Mouse (Mus musculus) gastrocnemius, adult 18-20 months (tissue): ENCODE measurements around the gene Spast. TPM values are rescaled to one million over a fixed set of nuclear protein-coding genes. Genes with fewer than 3 reads are reported as not detected.
"Not testable (repeated sequence)": the region's sequence is repeated elsewhere in the genome, so short reads cannot be mapped to it uniquely, and the experiment has no call there.

Experiments
- DNase-seq: peaks from one replicate; pipeline ENCODE4 v3.0.0; 2021; ENCODE audit warnings: low spot score
- long read RNA-seq, 2 experiments: library from polyadenylated mRNA; stranded (forward); transcript quantifications; one replicate each; pipeline ENCODE4 v2.0.0; 2021
- total RNA-seq, 2 experiments: library from RNA; stranded (reverse); gene quantifications; 2 replicates each; pipeline ENCODE4 v1.2.3; 2021

Gene Spast
- total RNA-seq = 10 to 100 TPM; 45.0 to 46.1 TPM
- long read RNA-seq, experiment 1, full-length matches to known transcripts = 78 of 111 reads
- long read RNA-seq, experiment 1, partial matches to known transcripts = 4 of 111 reads
- long read RNA-seq, experiment 1, other reads (novel, unspliced or antisense) = 29 of 111 reads
- long read RNA-seq, experiment 2, full-length matches to known transcripts = 37 of 63 reads
- long read RNA-seq, experiment 2, partial matches to known transcripts = 3 of 63 reads
- long read RNA-seq, experiment 2, other reads (novel, unspliced or antisense) = 23 of 63 reads

GRCm38 (mm10) chr17:74338937-74339804 is at the start of gene Spast:
Gene Spast (plus strand): TSS chr17:74338987.
- peak; percentile 67 for DNase-seq

GRCm38 (mm10) chr17:74290198-74290597 is 48.6 kb upstream of the Spast start:
- DNase-seq = no peak

GRCm38 (mm10) chr17:74290869-74291268 is 47.9 kb upstream of the Spast start:
- no peak for DNase-seq

GRCm38 (mm10) chr17:74291640-74292361 is 47.0 kb upstream of the Spast start:
- DNase-seq = no peak

DNA sequence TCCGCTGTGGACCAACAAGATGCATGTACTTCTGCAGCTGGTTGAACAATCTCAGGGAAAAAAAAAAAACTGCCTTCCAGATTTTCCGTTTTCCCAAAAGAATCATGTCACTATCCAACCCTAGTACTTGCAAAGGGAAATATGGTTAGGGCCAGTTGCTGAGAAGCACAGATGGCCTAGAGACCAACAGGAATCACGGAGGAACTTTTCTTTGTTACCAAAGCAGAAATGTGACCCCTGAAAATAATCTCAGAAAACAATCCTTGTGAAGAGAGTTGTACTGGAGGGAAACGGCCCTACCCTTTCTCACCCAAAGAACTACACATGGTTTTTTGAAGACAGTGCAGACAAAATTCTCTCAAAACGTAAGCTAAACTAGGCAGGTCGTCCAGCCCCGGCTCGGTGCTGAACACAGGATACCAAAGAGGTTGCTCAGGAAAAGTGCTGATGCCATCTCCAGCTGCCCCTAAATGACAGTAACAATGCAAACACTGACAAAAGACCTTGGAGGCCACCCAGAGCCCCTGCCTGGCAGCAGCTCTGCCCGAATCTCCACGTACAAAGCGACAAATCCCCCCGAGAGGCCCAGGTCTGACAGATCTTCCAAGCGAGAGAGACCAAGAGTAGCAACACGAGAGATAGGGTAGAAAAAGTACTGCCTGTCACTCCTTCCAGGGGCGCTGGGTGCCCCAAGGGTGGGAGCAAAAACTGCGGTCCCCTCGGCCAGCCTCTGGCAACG is 44.9 kb upstream of the Spast start:
- DNase-seq = no peak

- peak; percentile 86 for DNase-seq
Measured at GRCm38 (mm10) chr17:74294426-74295025, 44.3 kb upstream of the Spast start.

DNA sequence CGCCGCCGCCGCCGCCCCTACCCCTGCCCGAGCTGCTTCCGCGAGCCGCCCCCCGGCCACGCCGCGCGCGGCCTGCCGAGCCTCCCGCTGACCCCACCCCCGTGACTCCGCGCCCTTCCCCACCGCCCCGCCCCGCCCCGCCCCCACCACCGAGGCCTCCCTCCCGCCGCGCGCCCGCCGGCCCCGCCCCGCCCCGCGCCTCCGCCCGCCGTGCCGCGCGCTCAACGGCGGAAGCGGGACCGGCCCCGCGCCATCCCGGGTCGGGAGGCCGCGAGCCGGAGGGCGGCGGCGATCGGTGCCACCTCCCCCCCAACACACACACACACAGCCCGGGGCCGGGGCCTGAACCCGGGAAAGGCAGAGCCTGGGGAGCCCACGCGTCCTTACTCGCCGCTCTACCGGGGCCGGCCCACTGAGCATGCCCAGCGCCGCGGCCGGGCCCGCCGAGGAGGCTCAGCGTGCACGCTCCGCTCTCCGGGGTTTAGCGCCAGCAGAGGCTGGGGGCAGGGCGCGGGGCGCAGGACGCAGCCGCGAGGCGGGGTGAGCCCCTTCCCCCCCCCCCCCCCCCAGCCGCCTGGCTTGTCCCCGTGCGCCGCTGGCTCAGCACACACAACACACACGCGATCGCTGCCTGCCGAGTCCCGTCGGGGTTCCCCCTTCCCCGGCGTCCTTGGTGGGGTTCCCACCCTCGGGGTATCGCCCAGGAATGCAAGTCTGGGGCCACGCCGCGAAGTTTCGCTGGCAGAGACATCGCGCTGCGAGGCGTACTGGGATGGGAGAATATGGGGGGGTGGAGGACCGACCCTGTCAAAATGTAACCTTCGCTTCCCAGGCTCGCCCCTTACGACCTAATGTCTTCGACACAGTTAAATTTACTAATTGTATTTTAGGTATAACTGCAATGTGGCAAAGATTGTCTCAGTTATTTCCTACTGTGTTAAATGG is 43.5 kb upstream of the Spast start, which contains the start of gene Memo1:
Memo1 (minus strand) TSS at position 496 of the 945 bp plus-strand sequence.
- DNase-seq = peak; percentile 74

DNA sequence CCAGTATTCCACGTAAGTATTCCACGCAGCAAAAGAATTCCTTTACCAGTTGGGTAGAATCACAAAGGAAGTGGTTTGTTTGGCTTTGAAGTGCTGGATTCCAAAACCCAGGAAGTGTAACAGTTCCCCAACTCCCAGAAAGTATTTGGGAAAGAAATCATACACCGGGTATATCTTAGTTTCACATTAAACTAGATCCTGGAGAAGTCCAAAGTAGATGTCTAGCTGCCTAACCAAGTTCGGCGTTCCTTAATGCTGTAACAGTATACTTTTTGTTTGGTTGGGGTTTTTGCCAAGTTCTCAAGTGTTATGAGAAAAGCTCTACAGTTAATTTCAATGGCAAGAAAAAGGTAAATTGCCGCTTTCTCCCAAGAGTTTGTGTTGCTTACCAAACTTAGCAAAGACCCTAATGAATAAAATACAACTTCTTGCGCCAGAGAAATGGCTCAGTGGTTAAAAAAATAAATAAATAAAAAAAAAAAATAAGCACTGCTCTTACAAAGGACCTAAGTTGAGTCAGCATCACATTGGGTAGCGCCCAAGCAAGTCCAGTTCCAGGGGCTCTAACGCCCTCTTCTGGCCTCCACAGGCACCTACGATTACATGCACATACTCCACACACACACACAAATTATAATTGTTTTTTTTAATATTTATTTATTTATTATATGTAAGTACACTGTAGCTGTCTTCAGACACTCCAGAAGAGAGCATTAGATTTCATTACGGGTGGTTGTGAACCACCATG is 42.5 kb upstream of the Spast start:
- peak; percentile 10 for DNase-seq

DNA sequence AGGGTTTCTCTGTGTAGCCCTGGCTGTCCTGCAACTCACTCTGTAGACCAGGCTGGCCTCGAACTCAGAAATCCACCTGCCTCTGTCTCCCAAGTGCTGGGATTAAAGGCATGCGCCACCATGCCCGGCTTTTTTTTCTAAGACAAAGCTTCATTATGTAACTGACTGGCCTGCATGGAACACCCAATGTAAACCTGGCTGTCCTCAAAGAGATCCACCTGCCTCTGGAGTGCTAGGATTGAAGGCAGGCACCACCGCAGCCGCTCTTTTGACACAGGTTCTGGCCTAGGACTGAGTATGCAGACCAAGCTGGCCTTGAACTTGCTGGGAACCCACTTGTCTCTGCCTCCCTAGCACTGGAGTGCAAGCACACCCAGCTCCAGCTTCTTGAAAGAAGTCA is 41.8 kb upstream of the Spast start:
- not testable (repeated sequence) for DNase-seq

DNA sequence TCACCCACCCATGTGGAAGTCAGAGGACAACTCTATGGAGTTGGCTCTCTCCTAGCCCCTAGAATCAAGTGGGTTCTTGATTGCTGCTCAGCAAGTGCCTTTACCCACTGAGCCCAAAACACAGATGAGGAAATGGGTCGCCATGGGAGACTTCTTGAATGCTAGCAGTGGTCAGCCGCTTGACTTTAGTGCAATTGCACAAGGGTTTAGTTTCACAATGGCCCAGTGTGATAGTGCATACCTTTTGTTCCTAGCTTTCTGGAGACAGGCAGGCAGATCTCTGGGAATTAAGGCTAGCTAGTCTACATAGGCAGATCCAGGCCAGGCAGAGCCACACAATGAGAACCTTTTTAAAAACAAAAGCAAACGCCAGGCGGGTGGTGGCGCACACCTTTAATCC is 38.7 kb upstream of the Spast start:
- no peak for DNase-seq

DNA sequence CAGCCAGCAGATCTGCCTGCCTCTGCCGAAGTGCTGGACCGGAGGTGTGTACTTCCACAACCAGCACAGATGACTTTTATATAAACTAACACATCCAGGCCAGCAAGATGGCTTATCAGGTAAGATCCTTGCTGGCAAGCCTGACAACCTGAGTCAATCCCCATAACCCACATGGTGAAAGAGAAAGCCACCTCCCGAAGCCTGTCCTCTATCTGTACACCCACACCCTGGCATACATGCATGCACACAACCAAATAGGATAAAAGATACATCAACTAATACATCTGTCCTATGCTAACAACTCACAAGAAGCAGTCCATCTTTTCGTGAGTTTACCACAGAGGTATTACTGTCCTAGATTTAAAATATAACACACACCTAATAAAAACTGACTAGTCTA is 34.7 kb upstream of the Spast start:
- no peak for DNase-seq

- DNase-seq = no peak
Measured at GRCm38 (mm10) chr17:74305616-74306015, 33.2 kb upstream of the Spast start.

- no peak for DNase-seq
Measured at GRCm38 (mm10) chr17:74306021-74306420, 32.8 kb upstream of the Spast start.

DNA sequence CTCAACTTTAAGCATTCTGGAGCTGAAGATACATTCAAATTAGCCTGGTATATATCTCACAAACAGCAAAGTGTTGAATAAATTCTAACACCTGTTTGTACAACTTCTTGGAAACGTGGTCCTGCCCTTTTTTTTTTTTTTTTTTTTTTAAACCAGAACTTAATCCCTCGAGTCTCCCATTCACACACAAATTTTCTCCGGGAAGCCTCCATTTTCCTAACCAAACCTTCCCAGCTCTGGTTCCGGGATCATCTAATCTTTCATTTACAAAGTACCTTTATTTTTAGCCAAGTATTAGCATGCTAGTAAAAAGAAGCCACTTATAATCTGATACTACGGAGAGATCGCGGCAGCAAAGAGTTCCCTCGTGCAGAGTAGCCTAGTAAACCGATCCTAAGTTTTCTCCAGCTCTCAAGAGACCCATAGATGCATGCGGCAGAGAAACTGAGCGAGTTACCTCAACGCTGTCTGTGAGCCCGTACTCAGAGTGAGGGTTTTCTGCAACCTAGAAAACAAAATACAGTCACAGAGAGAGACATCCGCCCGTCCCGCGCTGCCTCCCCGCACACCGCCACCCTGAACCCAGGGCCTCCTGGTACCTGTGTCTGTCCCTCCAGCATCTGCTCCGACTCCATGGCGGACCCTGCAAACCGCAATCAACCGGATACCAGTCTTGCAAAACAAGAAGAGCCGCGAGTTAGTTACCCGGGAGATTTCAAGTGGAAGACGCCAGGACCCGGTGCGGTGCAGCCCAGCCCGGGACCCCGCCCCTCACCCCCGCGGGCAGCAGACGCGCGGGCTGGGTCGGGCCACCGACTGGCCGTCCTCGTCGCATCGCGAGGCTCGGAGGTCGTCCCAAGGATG is 23.1 kb upstream of the Spast start:
- DNase-seq = no peak

DNA sequence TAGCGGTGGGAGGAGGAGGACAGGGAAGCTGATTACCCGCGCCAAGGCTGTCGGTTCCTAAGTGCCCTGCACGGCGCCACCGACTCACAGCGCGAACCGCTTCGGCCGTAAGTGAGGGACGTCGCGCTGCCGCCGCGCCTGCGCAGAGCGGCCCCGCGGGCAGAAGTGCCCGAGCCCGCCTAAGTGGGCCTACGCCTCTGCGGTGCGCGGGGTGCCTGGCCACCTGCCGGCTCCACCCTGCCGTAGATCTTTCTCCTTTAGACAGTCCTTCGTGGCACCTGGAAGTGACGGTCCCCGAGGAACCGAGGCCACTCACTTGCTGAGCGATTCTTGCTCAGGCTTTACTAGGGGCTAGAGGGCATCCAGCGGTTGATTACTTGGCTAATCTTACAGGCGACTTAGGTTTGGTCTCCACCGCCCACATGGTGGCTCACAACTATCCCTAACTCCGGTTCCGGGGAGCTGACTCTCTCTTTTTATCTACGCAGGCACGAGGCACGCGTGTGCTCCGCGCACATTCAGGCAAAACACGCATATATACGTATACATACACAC is 22.4 kb upstream of the Spast start:
- peak; percentile 85 for DNase-seq

GRCm38 (mm10) chr17:74318721-74319120 is 20.1 kb upstream of the Spast start:
- DNase-seq = no peak

DNA sequence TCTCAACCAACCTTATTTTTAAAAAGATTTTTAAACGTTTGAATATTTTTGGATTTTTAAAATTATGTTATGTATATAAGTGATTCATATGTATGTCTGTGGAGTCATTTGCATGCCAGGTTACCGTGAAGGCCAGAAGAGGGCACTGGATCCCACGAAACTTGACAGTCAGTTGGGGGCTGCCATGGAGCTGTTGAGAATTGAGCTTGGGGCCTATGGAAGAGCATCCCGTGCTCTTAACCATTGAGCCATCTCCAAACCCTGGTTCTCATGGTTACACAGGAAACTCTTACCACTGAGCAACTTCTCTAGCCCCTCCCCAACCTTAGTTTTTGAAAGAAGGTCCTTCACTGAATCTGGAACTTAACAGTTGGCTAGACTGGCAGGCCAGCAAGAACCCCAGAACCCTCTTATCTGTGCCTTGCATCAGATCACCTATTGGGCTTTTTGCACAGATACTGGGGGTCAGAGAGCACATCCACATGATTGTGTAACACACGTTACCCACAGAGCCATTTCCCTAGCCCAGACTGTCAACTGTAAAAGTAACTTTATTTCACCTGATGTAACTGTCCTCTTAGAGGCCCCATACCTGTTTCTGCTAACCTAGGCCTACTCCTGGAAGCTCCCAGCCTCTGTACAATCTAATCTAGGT is 16.3 kb upstream of the Spast start:
- no peak for DNase-seq
